Comparison of ENCODE assay signal across 16 mouse cellular contexts in the genomic region with DNA sequence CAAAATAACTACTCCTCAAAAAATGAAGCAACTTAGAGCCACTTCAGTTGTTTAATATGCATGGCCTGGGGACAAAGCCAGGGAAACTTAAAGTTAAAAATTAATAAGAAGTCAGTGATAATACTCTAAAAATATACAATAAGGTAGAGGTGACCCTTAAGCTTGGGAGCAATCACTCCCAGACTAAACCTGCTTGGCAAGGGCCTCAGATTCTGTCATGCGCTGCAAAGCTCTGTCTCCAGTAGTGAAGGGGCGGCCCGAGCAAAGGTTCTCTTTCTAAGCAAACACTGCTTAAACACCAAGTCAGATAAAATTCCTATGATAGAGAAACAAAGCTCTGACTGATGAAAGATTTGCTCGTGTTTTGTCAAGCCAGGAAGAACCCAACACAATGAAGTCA.
A peak's percentile ranks its signal among the peaks of the same experiment; 100 is the strongest.
DNase-seq lines count a peak whose midpoint lies in the region; ATAC-seq and TF ChIP-seq lines count a peak whose summit lies in the region.
"Had no signal": no experiment of that assay in that cellular context is flagged by ENCODE, and none has a peak within 500 bp of the region (broad histone marks: within the 10 kb centered on the region; RNA-seq: fewer than 3 reads in every experiment).

No protein-coding gene starts in this region.

- H3K9me3 ChIP-seq in heart, embryonic 15.5 days (replicated peaks) = no peaks in the 10 kb centered on the region
- H3K9me3 ChIP-seq in embryonic facial prominence, embryonic 14.5 days (ENCODE audit: control insufficient read depth, low read length) = no peaks in the 10 kb centered on the region
- H3K9me3 ChIP-seq: limb, embryonic 15.5 days; midbrain, embryonic 10.5 days had no signal

- H3K27ac ChIP-seq in heart, embryonic 15.5 days = peak overlapping the region; percentile 58
- no peak overlapping the region for H3K27ac ChIP-seq in embryonic facial prominence, embryonic 14.5 days (replicated peaks; ENCODE audit: low read depth, low read length)
- H3K27ac ChIP-seq in kidney, adult 2 months (ENCODE audit: insufficient read depth, low read depth, low read length) = peak overlapping the region; percentile 99
- H3K27ac ChIP-seq: limb, embryonic 15.5 days; midbrain, embryonic 10.5 days had no signal

- H3K4me3 ChIP-seq in heart, embryonic 15.5 days = no peak overlapping the region
- no peak overlapping the region for H3K4me3 ChIP-seq in embryonic facial prominence, embryonic 14.5 days (ENCODE audit: low read depth, low read length)
- H3K4me3 ChIP-seq in kidney, adult 2 months (ENCODE audit: insufficient read depth, low read depth, low read length) = no peak overlapping the region
- H3K4me3 ChIP-seq: limb, embryonic 15.5 days; midbrain, embryonic 10.5 days had no signal

- H3K4me1 ChIP-seq in heart, embryonic 15.5 days (replicated peaks) = peaks cover 44% of the 10 kb centered on the region
- no peaks in the 10 kb centered on the region for H3K4me1 ChIP-seq in embryonic facial prominence, embryonic 14.5 days (ENCODE audit: control insufficient read depth, insufficient read depth, low read length)
- peaks cover 24% of the 10 kb centered on the region for H3K4me1 ChIP-seq in kidney, adult 2 months (ENCODE audit: control insufficient read depth, insufficient read depth, low read length)

- no peak for ATAC-seq in heart, embryonic 15.5 days (replicated peaks; ENCODE audit: insufficient number of reproducible peaks, insufficient read depth, low FRiP score, low read depth)
- no peak for ATAC-seq in embryonic facial prominence, embryonic 14.5 days (ENCODE audit: low read depth)

- WGBS in heart, embryonic 15.5 days = 27% methylated on average over 4 of the region's 4 CpGs
- 59% methylated on average over 4 of the region's 4 CpGs for WGBS in embryonic facial prominence, embryonic 14.5 days
- 25% methylated on average over 4 of the region's 4 CpGs for WGBS in kidney, adult 2 months

- no peak for DNase-seq in heart, postnatal 4 days
- DNase-seq in embryonic facial prominence, embryonic 14.5 days (ENCODE audit: low spot score) = peak; percentile 59
- peak; percentile 93 for DNase-seq in kidney, adult 2 months
- peak; percentile 51 to 76 for DNase-seq in kidney, postnatal 4 days
- DNase-seq in retina, embryonic 14.5 days (ENCODE audit: low spot score) = no peak
- no peak for DNase-seq in adrenal gland, postnatal 4 days (ENCODE audit: low spot score in 2 of 2)
- no peak for DNase-seq in ovary, adult 18-20 months (ENCODE audit: low spot score)
- DNase-seq: adrenal gland, postnatal 14 days; B cell, adult 2 months; gastrocnemius, postnatal 36 days; heart, postnatal 14 days; spleen, adult 18-20 months; thymus, adult 2 months had no signal

- no peak for TF ChIP-seq CTCF in kidney, adult 2 months (conservative IDR thresholded peaks at IDR 0.05; ENCODE audit: insufficient read depth, insufficient read length, low read depth, low read length)

- H3K9ac ChIP-seq in heart, embryonic 15.5 days = no peak overlapping the region
- H3K9ac ChIP-seq in embryonic facial prominence, embryonic 14.5 days (ENCODE audit: low read depth, low read length) = no peak overlapping the region
- H3K9ac ChIP-seq: limb, embryonic 15.5 days had no signal

- H3K27me3 ChIP-seq in heart, embryonic 15.5 days = no peaks in the 10 kb centered on the region
- H3K27me3 ChIP-seq in embryonic facial prominence, embryonic 14.5 days (replicated peaks; ENCODE audit: control insufficient read depth, insufficient read depth, low read length) = no peaks in the 10 kb centered on the region
- no peaks in the 10 kb centered on the region for H3K27me3 ChIP-seq in kidney, adult 2 months (replicated peaks; ENCODE audit: control insufficient read depth, insufficient read depth, low read length)
- H3K27me3 ChIP-seq: limb, embryonic 15.5 days had no signal

- TF ChIP-seq POLR2A in kidney, adult 2 months (IDR thresholded peaks at IDR 0.05; ENCODE audit: low read depth, low read length) = no peak

- H3K4me2 ChIP-seq in heart, embryonic 15.5 days = no peak overlapping the region
- H3K4me2 ChIP-seq in embryonic facial prominence, embryonic 14.5 days (ENCODE audit: low read depth, low read length) = no peak overlapping the region
- H3K4me2 ChIP-seq: limb, embryonic 15.5 days had no signal

- no peaks in the 10 kb centered on the region for H3K36me3 ChIP-seq in heart, embryonic 15.5 days
- no peaks in the 10 kb centered on the region for H3K36me3 ChIP-seq in embryonic facial prominence, embryonic 14.5 days (ENCODE audit: control insufficient read depth, insufficient read depth, low read length)
- H3K36me3 ChIP-seq in kidney, adult 2 months (ENCODE audit: control insufficient read depth, insufficient read depth, low read length) = no peaks in the 10 kb centered on the region
- H3K36me3 ChIP-seq: limb, embryonic 15.5 days had no signal

Comparison
In these comparisons a context has a peak if more than half of its experiments do, and no peak if none do; other contexts are left out.
1. DNase-seq: peak in embryonic facial prominence, embryonic 14.5 days (single experiment), kidney, adult 2 months (single experiment) and kidney, postnatal 4 days (2 of 2); none in heart, postnatal 4 days (single experiment), retina, embryonic 14.5 days (single experiment), adrenal gland, postnatal 4 days (0 of 2) and ovary, adult 18-20 months (single experiment).